ENCODE assay signal across 18 mouse cellular contexts in genomic region chr8:86845875-86846274, GRCm38 (mm10).
"Had no signal": no experiment of that assay in that cellular context is flagged by ENCODE, and none has a peak within 500 bp of the region (broad histone marks: within the 10 kb centered on the region; RNA-seq: fewer than 3 reads in every experiment).

No protein-coding gene starts in this region.

- ATAC-seq: liver, postnatal 0 days; lung, postnatal 0 days had no signal

- H3K4me2 ChIP-seq: liver, embryonic 13.5 days; liver, embryonic 15.5 days; lung, embryonic 15.5 days; midbrain, embryonic 12.5 days; neural tube, embryonic 12.5 days; stomach, embryonic 15.5 days had no signal

- H3K4me3 ChIP-seq: liver, embryonic 13.5 days; liver, embryonic 15.5 days; lung, embryonic 15.5 days; megakaryocyte, embryonic 14.5 days; midbrain, embryonic 12.5 days; neural tube, embryonic 12.5 days; stomach, embryonic 15.5 days had no signal

- H3K27me3 ChIP-seq: liver, embryonic 13.5 days; liver, embryonic 15.5 days; lung, embryonic 15.5 days; megakaryocyte, embryonic 14.5 days; midbrain, embryonic 12.5 days; neural tube, embryonic 12.5 days; stomach, embryonic 15.5 days had no signal

- H3K9me3 ChIP-seq: liver, embryonic 13.5 days; liver, embryonic 15.5 days; lung, embryonic 15.5 days; megakaryocyte, embryonic 14.5 days; midbrain, embryonic 12.5 days; neural tube, embryonic 12.5 days; stomach, embryonic 15.5 days had no signal

- DNase-seq: liver, embryonic 13.5 days; liver, postnatal 0 days; lung, adult 2 months; lung, postnatal 14 days; lung, postnatal 36 days; midbrain, embryonic 14.5 days; thymus, adult 2 months; thymus, postnatal 25 days; thymus, postnatal 4 days had no signal

- H3K9ac ChIP-seq: liver, embryonic 13.5 days; liver, embryonic 15.5 days; liver, postnatal 0 days; lung, embryonic 15.5 days; midbrain, embryonic 12.5 days; neural tube, embryonic 12.5 days; stomach, embryonic 15.5 days had no signal

- H3K4me1 ChIP-seq: midbrain, embryonic 12.5 days; neural tube, embryonic 12.5 days; stomach, embryonic 15.5 days had no signal

- H3K27ac ChIP-seq: liver, embryonic 13.5 days; liver, embryonic 15.5 days; lung, embryonic 15.5 days; macrophage; midbrain, embryonic 12.5 days; neural tube, embryonic 12.5 days; stomach, embryonic 15.5 days; stomach, postnatal 0 days had no signal
